In the genomic region with DNA sequence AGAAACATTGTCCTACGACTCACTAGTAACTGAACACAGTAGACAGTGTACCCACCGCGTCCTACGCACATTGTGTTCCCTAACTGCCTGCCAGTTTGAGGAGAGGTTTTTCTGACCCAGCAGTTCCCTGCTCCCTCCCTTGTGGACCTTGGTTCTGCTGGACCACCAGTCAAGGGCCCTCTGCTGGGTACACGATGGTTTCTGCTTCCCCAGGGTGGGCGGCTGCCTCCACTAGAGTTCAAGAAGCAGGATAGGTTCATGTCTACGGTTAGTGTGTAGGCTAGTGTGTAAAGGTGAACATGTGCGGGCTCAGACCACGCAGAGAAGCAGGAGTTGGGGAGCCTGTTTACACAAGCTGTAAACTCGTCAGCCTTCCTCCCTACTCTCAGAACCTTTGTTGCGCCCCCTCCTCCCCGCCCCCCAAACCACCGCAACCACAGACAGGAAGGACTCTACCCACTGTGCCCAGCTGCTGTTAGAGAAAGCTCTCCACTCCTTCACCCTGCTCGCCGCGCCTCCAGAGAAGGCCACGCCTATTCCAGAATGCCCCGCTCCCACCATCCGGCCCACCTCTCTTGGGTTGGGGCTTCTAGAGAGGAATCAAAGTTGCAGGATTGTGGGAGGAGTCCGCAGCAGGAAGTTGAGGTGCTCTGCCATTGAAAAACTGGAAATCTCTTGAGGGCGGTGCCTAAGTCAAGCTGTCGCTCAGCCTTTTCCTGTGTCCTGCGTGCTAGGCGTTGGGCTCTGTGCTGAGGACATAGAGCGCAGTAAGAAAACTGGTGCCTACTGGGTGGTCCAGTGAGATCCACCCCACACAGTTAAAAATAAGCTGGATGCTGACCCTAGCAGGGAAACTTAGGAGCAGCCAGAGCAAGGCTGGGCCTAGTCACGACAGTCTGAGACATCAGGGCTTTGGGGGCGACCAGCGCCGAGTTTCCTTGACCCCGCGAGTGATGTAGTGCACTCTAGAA, we compare ENCODE assay signal across 8 mouse cellular contexts. TPM values are rescaled to one million over a fixed set of nuclear protein-coding genes. Genes with fewer than 3 reads are reported as not detected.
DNase-seq lines count a peak whose midpoint lies in the region; ATAC-seq lines count a peak whose summit lies in the region.

A gene (minus strand): TSS at position 906 of the 971 bp plus-strand sequence.

- peak; percentile 94 for DNase-seq in NIH3T3 (ENCODE audit: low read depth)
- DNase-seq in cerebellum, postnatal 10 days: peak; percentile 71 to 77
- peak; percentile 63 to 72 for DNase-seq in frontal cortex, postnatal 10 days (ENCODE audit: low spot score in 2 of 2)
- DNase-seq in layer of hippocampus, postnatal 14 days (ENCODE audit: low spot score in 2 of 2): peak; percentile 61 to 85
- peak; percentile 84 for DNase-seq in lung, postnatal 14 days
- peak; percentile 87 for DNase-seq in retina, embryonic 14.5 days (ENCODE audit: low spot score)
- DNase-seq in thymus, postnatal 4 days: peak; percentile 89

- 9% methylated on average over 31 of the region's 31 CpGs for WGBS in hindbrain, embryonic 12.5 days

- H3K27me3 ChIP-seq in hindbrain, embryonic 12.5 days: no peaks in the 10 kb centered on the region

- H3K4me2 ChIP-seq in hindbrain, embryonic 12.5 days (replicated peaks): peak within 1 kb of the TSS; percentile 63

- peak within 1 kb of the TSS; percentile 54 for H3K9ac ChIP-seq in hindbrain, embryonic 12.5 days

- H3K4me3 ChIP-seq in hindbrain, embryonic 12.5 days: peak within 1 kb of the TSS; percentile 36

- H3K4me1 ChIP-seq in hindbrain, embryonic 12.5 days: peaks cover 13% of the 10 kb centered on the region; the same call in 1 of the 2 replicates

- H3K9me3 ChIP-seq in hindbrain, embryonic 12.5 days (replicated peaks): no peaks in the 10 kb centered on the region

- peak; percentile 95 for ATAC-seq in hindbrain, embryonic 12.5 days (ENCODE audit: low FRiP score)

- no peaks in the 10 kb centered on the region for H3K36me3 ChIP-seq in hindbrain, embryonic 12.5 days

- H3K27ac ChIP-seq in hindbrain, embryonic 12.5 days: peak within 1 kb of the TSS; percentile 67

RNA-seq across cellular contexts. Expression of the gene that starts here (rescaled TPM):
- polyA plus RNA-seq in hindbrain, embryonic 12.5 days (2016; fragmentation: Nextera tagmentation; extraction: Ambion mirVana): 24.9 and 26.1 TPM in 2 replicates
- total RNA-seq in layer of hippocampus, postnatal 14 days (2021): 10 to 100 TPM; 29.8 to 30.1 TPM

Comparison
In these comparisons a context has a peak if more than half of its experiments do, and no peak if none do; other contexts are left out.
1. Peak in every context shown above with its lines: DNase-seq, ATAC-seq, H3K4me3 ChIP-seq and H3K27ac ChIP-seq.